Mouse (Mus musculus) small intestine, adult 2 months (tissue): ENCODE measurements around the gene Traf4. TPM values are rescaled to one million over a fixed set of nuclear protein-coding genes. Genes with fewer than 3 reads are reported as not detected.

Experiments
- H3K27ac ChIP-seq: fragments of 200-500 bp; 2 replicates; pipeline ENCODE4 v1.5.1; 2012; ENCODE audit warnings: low read depth, low read length, control low read depth, inconsistent platforms; ENCODE audit not compliant: insufficient read depth
- H3K27me3 ChIP-seq: fragments of 200-500 bp; 2 replicates; pipeline ENCODE4 v1.6.1; 2012; ENCODE audit warnings: mild to moderate bottlenecking, moderate library complexity, low read length, inconsistent platforms; ENCODE audit not compliant: control insufficient read depth, insufficient read depth
- H3K36me3 ChIP-seq: fragments of 200-500 bp; 2 replicates; pipeline ENCODE4 v1.6.1; 2012; ENCODE audit warnings: mild to moderate bottlenecking, low read length, control low read depth, inconsistent platforms; ENCODE audit not compliant: control insufficient read depth, insufficient read depth
- H3K4me1 ChIP-seq: fragments of 200-500 bp; 2 replicates; pipeline ENCODE4 v1.6.1; 2012; ENCODE audit warnings: low read length, inconsistent platforms, mixed read lengths; ENCODE audit not compliant: control insufficient read depth, insufficient read depth, insufficient read length
- H3K4me3 ChIP-seq: fragments of 200-500 bp; 2 replicates; pipeline ENCODE4 v1.5.1; 2012; ENCODE audit warnings: low read depth, mild to moderate bottlenecking, control low read depth, inconsistent platforms, low read length, moderate library complexity
- CTCF ChIP-seq: fragments of 200-500 bp; IDR thresholded peaks from 2 replicates; pipeline ENCODE4 v1.5.1; 2012; ENCODE audit warnings: low read depth, mild to moderate bottlenecking, control low read depth, inconsistent platforms, low read length, moderate library complexity, mixed read lengths; ENCODE audit not compliant: insufficient replicate concordance, insufficient read length; ENCODE audit errors: extremely low read depth
- POLR2A ChIP-seq: fragments of 200-500 bp; IDR thresholded peaks from 2 replicates; pipeline ENCODE4 v1.6.1; 2012; ENCODE audit warnings: low read depth, mild to moderate bottlenecking, control low read depth, inconsistent platforms, low read length, moderate library complexity
- WGBS: fragments of 180-500 bp; shearing (Covaris S2); methylation state at CpG from one replicate; pipeline ENCODE4 v1.1.7; 2018; 5-methylcytosine and 5-hydroxymethylcytosine counted together
- polyA plus RNA-seq: library from polyadenylated mRNA; depleted of rRNA; stranded (reverse); fragments of >200 nt; gene quantifications from 2 replicates; pipeline ENCODE4 v1.2.3, GENCODE M21; 2012

Traf4 gene
- polyA plus RNA-seq, 1 experiment: 99.5 TPM

- Histone ChIP-seq H3K4me3 (peak overlapping the region; percentile 95), H3K4me1 (peaks cover 12% of the 10 kb centered on the region), H3K36me3 (peaks cover 19% of the 10 kb centered on the region), H3K27me3 (no peaks in the 10 kb centered on the region), H3K27ac (peak overlapping the region; percentile 89)
- under 1% methylated on average over 10 of the region's 10 CpGs for whole genome bisulfite sequencing
- no peak for TF ChIP-seq POLR2A
These were observed 12.0 kb upstream of the Traf4 start for GRCm38 (mm10) chr11:78177437-78177836.

DNA sequence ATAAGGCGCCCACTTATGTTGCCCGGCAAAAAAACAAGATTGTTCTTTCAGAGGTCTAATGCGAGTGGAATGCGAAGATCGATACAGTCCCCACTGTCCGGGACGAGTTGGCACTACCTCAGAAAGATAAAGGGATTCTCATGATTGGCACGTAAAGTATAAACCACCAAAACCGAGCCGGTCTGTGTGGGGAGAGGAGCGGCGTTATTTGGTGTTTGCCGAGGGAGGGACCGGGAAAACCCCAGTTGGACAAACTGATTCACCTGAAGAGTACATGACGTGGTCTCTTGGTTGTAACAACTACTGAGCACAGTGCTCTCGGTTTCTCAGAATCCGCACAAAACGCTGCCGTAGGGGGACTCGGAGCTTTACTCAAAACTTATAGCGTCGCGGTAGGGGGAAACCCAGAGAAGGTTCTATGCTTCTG, 11.5 kb upstream of the Traf4 start:
- Histone ChIP-seq H3K4me3 (peak overlapping the region; percentile 95), H3K36me3 (peaks cover 19% of the 10 kb centered on the region), H3K27ac (peak overlapping the region; percentile 89), H3K27me3 (no peaks in the 10 kb centered on the region), H3K4me1 (peaks cover 14% of the 10 kb centered on the region)
- under 1% methylated on average over 23 of the region's 23 CpGs for WGBS
- TF ChIP-seq POLR2A (no peak), CTCF (no peak)

DNA sequence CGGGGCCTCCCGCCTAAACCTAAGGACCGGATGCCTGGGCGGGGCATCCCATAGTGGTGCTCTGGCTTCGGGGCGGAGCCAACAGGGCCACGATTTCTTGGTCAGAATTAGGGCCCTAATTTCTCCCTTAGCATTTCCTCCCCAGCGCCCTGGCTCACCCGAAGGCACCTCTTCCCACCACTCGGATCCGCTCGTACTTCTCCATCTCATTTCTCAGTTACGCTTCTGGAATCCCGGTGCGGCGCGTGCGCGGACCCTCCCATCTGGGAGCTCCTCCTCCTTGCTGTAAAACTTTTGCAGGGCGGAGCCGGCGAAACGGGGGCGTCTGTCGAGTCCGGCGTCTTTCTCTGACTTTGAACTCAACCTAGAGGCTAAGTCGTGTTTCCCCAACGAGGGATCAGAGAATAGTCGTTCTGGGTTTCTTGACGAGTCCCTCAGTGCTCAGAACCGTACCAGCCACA, 11.0 kb upstream of the Traf4 start, which contains the start of the genes Nek8 and Tlcd1:
Gene Nek8 (minus strand): TSS at position 274 of the 461 bp plus-strand sequence.
Gene Tlcd1 (plus strand): TSS at position 310 of the 461 bp plus-strand sequence.
- Histone ChIP-seq H3K27me3 (no peaks in the 10 kb centered on the region), H3K36me3 (peaks cover 17% of the 10 kb centered on the region), H3K4me1 (peaks cover 14% of the 10 kb centered on the region), H3K4me3 (peak within 1 kb of the TSS; percentile 95), H3K27ac (peak within 1 kb of the TSS; percentile 89)
- under 1% methylated on average over 32 of the region's 32 CpGs for WGBS
- no peak for TF ChIP-seq CTCF
- peak; percentile 50; the same call in 1 of the 2 replicates for TF ChIP-seq POLR2A

DNA sequence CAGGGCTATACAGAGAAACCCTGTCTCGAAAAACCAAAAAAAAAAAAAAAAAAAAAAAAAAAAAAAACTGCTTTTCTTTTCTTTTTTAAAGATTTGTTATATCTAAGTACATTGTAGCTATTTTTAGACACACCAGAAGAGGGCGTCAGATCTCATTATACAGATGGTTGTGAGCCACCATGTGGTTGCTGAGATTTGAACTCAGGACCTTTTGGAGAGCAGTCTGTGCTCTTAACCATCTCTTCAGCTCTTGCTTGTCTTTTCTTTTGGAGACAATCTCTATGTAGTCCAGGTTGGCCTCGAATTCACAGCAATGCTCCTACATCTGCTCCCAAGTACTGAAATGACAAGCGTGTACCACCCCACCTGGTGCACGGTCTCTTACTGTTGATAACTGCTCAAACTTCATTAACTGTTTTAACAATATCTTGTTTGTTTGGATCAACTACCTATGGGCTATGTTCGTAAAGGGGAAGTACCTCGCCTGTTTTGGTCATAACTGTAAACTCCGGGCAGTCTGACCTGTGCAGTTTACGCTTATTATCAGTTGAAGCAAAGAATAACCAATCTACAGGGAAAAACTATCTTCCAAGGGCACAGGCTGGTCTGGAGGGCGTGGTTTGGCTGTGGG, 10.5 kb upstream of the Traf4 start:
- peaks cover 16% of the 10 kb centered on the region for H3K4me1 ChIP-seq
- TF ChIP-seq CTCF: no peak
- TF ChIP-seq POLR2A: no peak
- H3K36me3 ChIP-seq: peaks cover 13% of the 10 kb centered on the region
- peak overlapping the region; percentile 95 for H3K4me3 ChIP-seq
- peak overlapping the region; percentile 89; the same call in 1 of the 2 replicates for H3K27ac ChIP-seq
- WGBS: 2% methylated on average over 10 of the region's 10 CpGs
- no peaks in the 10 kb centered on the region for H3K27me3 ChIP-seq

DNA sequence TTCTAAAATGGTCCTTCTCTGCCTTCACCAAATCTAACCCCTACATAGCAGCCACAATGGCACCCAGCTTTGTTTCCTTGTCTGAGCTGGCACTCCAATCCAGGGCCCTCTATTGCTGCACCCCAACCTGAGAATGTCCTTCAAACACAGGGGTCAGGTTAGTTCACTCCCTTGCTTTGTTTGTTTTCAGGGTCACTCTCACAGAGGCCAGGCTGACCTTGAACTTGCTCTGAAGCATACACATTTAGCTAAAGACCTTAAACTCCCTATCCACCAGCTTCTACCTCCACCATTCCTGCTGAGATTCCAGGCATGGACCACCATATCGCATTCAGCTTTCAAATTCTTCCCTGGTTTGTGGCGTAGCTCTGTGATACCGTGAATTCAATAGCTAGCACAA, 9.1 kb upstream of the Traf4 start:
- 92% methylated on average over 3 of the region's 3 CpGs for WGBS
- H3K27ac ChIP-seq: no peak overlapping the region

GRCm38 (mm10) chr11:78172748-78173383, 7.5 kb upstream of the Traf4 start:
- no peak overlapping the region for H3K27ac ChIP-seq
- no peaks in the 10 kb centered on the region for H3K27me3 ChIP-seq
- 69% methylated on average over 19 of the region's 19 CpGs for WGBS
- H3K4me1 ChIP-seq: peaks cover 21% of the 10 kb centered on the region
- TF ChIP-seq POLR2A (no peak), CTCF (no peak)
- H3K36me3 ChIP-seq: no peaks in the 10 kb centered on the region
- H3K4me3 ChIP-seq: no peak overlapping the region

More for the DNA sequence above, 9.1 kb upstream of the Traf4 start:
- Histone ChIP-seq H3K36me3 (peaks cover 2% of the 10 kb centered on the region; the same call in 1 of the 2 replicates), H3K4me1 (peaks cover 22% of the 10 kb centered on the region), H3K4me3 (no peak overlapping the region), H3K27me3 (no peaks in the 10 kb centered on the region)
- TF ChIP-seq CTCF (no peak), POLR2A (no peak)

- H3K4me3 ChIP-seq: no peak overlapping the region
- 72% methylated on average over 16 of the region's 16 CpGs for WGBS
- TF ChIP-seq CTCF (no peak), POLR2A (no peak)
- no peak overlapping the region for H3K27ac ChIP-seq
- H3K36me3 ChIP-seq: no peaks in the 10 kb centered on the region
- peaks cover 28% of the 10 kb centered on the region for H3K4me1 ChIP-seq
- H3K27me3 ChIP-seq: no peaks in the 10 kb centered on the region
These were observed 6.8 kb upstream of the Traf4 start for GRCm38 (mm10) chr11:78172034-78172747.
